Mouse (Mus musculus) left cerebral cortex, adult 9 months (tissue): ENCODE data around the gene Cd82.

ENCODE experiments used
- DNase-seq, 2 experiments: peaks; one replicate each; pipeline ENCODE4 v3.0.0; 2022; ENCODE audit warnings: low spot score in 2 of 2

Gene Cd82

DNA sequence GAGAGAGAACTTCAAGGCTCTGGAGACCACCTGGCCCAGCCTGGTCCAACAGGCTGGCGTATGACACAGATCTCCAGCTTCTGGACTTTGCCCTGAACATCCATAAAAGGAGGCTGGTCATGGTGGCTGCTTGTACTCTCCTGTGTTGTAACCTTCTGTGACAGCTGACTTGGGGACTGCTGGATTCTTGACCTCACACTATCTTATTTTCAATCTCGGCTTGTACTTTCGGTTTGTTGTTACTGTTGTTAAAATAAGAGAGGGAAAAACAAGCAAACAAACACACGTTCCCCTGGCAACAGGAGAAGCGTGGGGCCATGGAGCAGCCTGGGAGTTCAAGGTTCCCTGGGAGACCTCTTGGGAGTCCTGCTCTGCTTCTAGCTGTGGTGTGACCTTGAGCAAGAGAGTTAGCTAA, 17.7 kb downstream of the Cd82 start:
- no peak for DNase-seq

DNA sequence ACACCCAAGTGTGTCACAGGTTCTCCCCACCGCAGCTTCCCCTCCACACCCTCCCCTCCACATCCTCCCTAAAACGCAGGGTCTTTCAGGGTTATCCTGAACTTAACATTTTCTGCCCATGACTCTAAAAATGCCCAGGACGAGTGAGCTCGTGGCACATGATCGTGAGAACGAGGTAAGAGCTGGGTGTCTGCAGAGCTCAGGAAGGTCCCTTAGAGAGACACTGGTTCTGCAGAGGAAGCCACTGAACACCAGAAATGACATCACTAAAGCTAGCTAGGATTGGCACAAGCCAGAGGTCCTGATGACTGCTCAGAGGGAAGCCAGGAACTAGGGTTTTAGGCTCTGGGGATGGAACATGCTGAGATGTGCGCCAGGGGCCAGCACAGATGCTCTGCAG, 18.7 kb downstream of the Cd82 start:
- DNase-seq = no peak

DNA sequence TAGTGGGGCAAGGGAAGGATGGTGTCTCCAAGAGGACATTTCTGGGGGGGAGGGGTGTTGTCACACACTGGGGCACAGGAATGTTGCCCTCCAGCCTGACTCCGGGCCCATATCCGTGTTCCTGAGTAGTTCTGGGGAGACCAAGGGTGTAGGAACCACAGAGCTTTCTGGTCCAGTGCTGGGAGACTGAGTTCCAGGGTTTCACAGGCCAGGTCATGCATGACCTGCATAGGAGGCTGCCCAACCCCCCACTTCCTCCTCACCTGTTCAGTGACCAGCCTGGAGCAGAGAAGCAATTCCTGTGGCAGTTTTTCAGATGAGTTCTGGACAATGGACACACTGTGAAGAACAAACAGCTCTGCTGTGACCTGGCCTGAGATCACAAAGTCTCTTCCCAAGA, 19.8 kb downstream of the Cd82 start:
- no peak for DNase-seq

DNA sequence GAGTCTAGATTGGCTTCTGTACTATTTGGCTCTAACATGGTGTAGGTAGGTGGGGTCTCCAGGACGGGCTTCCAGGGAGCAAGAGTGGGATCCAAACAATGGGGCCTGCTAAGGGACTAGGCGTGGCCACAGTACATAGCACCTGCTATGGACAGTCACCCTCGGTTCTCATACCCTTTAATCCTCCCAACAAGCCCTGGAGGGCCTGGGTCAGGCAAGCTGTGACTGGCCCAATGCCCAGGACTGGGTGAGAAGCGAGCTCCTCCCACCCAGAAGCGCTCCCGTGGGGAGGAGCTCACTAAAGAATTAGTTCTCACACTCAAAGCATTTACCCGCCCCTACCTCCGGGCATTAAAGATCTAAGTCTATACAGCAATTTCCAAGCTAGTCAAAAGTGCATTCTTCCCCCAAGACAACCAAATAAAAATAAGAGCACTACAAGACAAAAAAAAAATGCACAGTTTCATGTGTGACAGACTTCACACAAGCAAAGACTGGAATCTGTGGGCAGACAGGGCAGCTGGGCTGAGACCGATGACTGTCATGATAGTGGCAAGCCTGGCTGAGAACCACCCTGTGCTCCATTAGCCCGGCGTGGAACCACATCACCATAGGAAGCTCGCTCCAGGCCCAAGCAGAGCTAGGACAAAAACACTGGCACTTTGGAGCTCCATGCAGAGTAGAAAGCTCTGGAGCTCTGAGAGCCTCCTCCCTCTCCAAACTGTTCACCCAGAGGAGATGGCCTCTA, 23.0 kb downstream of the Cd82 start:
- no peak for DNase-seq

- DNase-seq = no peak
These were observed 23.6 kb downstream of the Cd82 start for GRCm38 (mm10) chr2:93439352-93439771.

DNA sequence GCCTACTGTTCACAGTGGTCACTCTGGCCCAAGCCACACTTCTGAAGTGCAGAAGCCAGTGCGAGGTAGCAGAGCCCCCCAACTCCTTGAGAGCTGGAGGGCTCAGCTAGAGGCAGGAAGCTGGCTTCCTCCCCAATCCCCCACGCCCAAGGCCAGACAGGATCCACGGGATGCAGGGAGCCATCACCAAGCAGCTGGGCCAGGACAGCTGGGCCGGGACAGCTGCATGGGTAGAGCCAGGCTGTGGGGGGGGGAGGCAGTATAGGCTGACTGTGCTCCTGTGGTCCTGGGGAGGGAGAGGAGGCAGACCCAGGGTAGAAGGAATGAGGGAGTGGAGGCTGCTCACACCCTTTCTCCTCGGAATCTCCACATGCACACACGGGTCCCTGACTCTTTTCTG, 24.6 kb downstream of the Cd82 start:
- no peak for DNase-seq

DNA sequence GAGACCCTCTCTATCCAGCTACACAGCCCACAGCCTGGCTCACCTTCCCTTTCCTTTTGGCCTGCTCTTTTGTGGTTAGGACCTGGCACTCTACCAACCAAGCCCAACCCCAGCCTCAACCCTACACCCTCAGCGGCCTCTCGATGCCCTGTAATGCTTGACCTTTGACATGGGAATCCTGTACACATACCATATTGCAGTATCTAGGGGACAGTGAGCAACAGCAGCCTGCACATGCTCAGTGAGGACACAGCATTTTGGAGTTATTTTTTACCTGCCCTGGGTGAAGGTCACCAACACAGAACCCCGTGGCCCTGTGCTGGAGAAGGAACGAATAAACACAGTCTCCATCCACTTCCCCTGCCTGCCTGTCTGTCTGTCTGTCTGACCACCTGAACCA, 27.4 kb downstream of the Cd82 start:
- DNase-seq = no peak

DNA sequence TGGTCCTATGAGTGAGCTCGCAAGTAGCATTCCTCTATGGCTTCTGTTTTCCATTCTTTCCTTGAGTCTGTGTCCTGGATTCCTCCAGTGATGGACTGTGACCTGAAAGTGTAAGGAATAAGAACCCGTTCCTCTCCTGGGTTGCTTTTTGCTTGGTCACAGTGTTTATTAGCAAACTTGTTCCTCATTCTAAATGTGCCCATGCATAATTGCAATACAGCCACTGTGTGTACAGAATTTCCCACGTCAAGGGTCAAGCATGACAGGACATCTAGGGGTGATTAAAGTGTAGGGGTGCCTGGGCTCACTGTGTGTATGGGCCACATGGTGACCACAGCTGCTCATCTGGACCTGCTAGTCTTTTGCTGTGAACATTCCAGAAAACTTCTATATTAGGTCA, 28.0 kb downstream of the Cd82 start:
- no peak for DNase-seq

DNA sequence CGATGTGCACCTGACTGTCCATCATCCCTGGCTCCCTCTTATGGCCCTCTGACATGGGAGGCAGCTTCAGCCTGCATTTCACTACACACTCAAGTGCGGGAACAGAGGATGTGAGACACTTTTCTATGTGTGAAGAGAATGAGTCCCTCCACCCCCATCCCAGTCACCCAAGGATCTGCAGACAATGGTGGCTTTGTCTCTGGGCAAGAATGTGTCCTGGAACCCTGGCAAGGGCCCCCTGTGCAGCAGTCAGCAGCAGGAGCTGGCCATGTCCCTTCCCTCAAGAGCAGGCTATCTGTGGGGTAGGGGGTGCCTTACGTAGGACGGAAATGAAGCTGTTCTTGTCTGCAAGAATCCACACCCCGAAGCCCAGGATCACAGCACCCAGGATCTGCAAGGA, 29.4 kb downstream of the Cd82 start:
- peak in 1 of 2 experiments; percentile 35 for DNase-seq

- peak in 1 of 2 experiments; percentile 41 for DNase-seq
These were observed 30.1 kb downstream of the Cd82 start for GRCm38 (mm10) chr2:93432600-93433389.

- no peak for DNase-seq
These were observed 31.2 kb downstream of the Cd82 start for GRCm38 (mm10) chr2:93431575-93432325.

DNA sequence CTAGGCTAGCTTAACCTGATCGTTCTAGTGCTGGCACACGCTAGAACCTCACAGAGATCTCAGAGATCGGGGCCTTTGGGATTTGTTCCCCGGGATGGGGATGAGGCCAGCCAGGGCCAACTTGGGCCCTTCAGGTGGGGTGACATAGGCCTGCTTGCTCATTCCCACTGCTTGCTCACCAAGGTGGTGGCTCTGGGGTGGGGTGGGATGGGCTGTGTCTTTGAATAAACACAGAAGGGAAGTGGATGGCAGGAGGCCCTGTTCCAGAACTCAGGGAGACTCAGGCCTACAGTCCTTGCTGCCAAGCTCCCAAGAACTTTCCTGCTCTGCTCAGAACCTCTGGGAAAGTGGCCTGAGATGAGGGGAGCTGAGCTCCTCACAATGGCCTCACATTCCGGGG, 31.9 kb downstream of the Cd82 start:
- no peak for DNase-seq

DNA sequence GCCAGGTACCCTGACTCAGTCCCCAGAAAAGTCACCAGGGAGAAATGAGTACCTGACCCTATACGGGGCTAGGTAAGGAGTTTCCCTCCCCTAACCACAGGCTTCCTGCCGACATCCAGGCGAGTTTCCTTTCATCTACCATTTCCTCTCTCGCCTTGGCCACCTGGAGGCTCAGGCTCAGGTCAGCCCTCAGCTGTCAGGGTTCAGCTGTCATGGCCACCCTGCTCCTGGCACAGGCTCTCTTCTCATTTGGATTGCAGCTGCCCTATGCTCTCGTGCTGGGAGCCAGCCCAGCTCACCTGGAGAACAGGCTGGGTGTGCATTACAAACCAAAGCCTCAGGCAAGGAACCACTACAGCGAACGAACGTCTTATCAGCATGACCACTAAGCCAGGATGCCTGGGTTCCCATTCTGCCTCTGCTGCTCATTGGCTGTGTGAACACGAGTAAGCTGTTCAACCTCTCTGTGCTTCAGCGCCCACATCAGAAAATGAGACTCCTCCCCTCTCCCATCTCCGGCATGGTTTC, 34.9 kb downstream of the Cd82 start:
- no peak for DNase-seq

- no peak for DNase-seq
These were observed 35.8 kb downstream of the Cd82 start for GRCm38 (mm10) chr2:93427000-93427715.

DNA sequence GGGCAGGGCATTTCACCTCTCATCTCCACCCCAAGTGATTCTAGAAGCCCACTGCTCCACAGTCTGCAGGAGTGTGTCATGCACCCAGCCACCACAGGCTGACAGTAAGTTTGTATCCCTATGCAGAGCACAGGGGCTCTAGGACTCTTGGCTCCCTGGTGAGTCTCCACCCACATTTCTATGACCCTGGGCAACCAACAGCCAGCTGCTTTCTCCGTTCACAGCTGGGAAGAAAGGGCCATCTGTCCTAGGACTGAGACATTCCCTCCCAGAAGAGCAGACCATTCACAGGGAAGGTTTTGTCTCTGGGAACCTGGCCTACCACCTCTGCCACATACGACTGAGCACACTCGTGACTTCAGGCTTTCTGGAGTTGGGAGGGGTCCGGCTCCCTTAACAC, 37.1 kb downstream of the Cd82 start:
- no peak for DNase-seq

GRCm38 (mm10) chr2:93424307-93424984, 38.5 kb downstream of the Cd82 start:
- DNase-seq = no peak

GRCm38 (mm10) chr2:93421320-93421719, 41.6 kb downstream of the Cd82 start:
- DNase-seq = peak; percentile 22 to 77

- no peak for DNase-seq
These were observed 43.0 kb downstream of the Cd82 start for GRCm38 (mm10) chr2:93419971-93420370.

GRCm38 (mm10) chr2:93418396-93418795, 44.5 kb downstream of the Cd82 start:
- DNase-seq = peak in 1 of 2 experiments; percentile 77

DNA sequence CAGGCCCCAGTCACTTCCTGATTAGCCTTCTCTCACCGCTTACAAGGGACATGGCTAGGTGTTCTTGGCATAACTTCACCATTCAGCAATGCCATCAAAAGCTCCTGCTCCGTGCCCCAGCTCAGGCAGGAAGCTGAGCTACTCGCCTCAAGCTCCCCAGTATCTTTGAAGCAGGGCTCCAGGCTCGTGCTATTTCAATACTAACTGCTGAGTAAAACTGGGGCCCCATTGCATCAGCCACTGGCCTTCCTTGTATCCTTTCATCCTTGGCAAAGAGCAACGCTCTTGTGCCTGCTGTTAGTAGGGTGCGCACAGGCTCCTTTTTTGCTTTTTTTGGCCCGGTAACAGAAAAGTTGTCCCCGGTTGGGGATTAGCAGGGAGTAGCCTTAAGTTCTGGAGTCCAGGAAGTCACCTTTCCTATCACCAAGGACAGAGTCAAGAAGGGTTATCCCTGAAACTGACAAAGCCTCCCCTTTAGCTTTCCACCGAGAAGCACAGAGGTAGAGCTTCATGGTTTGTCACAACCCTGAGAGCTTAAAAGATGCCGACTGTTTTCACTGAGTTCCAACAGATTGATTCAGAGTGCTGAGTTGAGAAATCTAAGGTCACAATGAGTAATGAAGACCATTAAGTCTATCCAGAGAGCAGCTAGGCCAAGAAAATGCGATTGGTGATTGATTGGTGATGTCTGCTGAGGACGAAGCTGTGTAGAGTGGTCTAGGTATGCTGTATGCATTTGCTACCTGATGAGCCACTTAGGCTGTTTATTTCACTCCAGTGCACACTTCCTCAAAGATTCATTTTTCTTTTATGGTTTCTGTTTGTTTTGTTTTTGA, 45.8 kb downstream of the Cd82 start:
- no peak for DNase-seq
